Mouse (Mus musculus) limb, embryonic 14.5 days (tissue): ENCODE measurements at regions not wholly inside any gene's neighbourhood (a gene's known extent, or its start where the extent isn't known, plus 50 kb on each side); places are given as distances from the start of the nearest gene placed in this dataset.

ENCODE experiments used
- ATAC-seq: fragments of 200-750 bp; cut with Nextera tagmentation; 2 replicates; pipeline ENCODE4 v1.8.0; 2017; ENCODE audit warnings: low read depth, moderate number of reproducible peaks, moderate TSS enrichment; ENCODE audit not compliant: low FRiP score
- DNase-seq: peaks from one replicate; pipeline ENCODE4 v3.0.0-alpha.2; 2015; ENCODE audit warnings: low spot score
- H3K27ac ChIP-seq: fragments of 300-500 bp; sonication (generic); replicated peaks from 2 replicates; pipeline ENCODE4 v1.5.1; 2014; ENCODE audit warnings: low read depth, mild to moderate bottlenecking, low read length, moderate library complexity, mixed read lengths
- H3K27me3 ChIP-seq: fragments of 300-500 bp; sonication (generic); 2 replicates; pipeline ENCODE4 v1.6.1; 2014; ENCODE audit warnings: low read length, mixed read lengths; ENCODE audit not compliant: control insufficient read depth, insufficient read depth
- H3K36me3 ChIP-seq: fragments of 300-500 bp; sonication (generic); 2 replicates; pipeline ENCODE4 v1.6.1; 2014; ENCODE audit warnings: mild to moderate bottlenecking, low read length, moderate library complexity, mixed read lengths; ENCODE audit not compliant: control insufficient read depth, insufficient read depth
- H3K4me1 ChIP-seq: fragments of 300-500 bp; sonication (generic); 2 replicates; pipeline ENCODE4 v1.6.1; 2014; ENCODE audit warnings: antibody characterized with exemption, low read length, mixed read lengths; ENCODE audit not compliant: control insufficient read depth, insufficient read depth
- H3K4me2 ChIP-seq: fragments of 300-500 bp; sonication (generic); replicated peaks from 2 replicates; pipeline ENCODE4 v1.6.1; 2014; ENCODE audit warnings: low read depth, mild to moderate bottlenecking, low read length, moderate library complexity; ENCODE audit not compliant: severe bottlenecking
- H3K4me3 ChIP-seq: fragments of 300-500 bp; sonication (generic); replicated peaks from 2 replicates; pipeline ENCODE4 v1.5.1; 2014; ENCODE audit warnings: low read length
- H3K9ac ChIP-seq: fragments of 300-500 bp; sonication (generic); 2 replicates; pipeline ENCODE4 v1.6.1; 2014; ENCODE audit warnings: mild to moderate bottlenecking, low read depth, low read length, moderate library complexity; ENCODE audit not compliant: severe bottlenecking
- H3K9me3 ChIP-seq: fragments of 300-500 bp; sonication (generic); 2 replicates; pipeline ENCODE4 v1.6.1; 2016; ENCODE audit warnings: low read length; ENCODE audit not compliant: control insufficient read depth
- POLR2A ChIP-seq: fragments of 200-500 bp; IDR thresholded peaks from 2 replicates; pipeline ENCODE4 v1.8.0; 2012; ENCODE audit warnings: inconsistent platforms, mild to moderate bottlenecking, moderate library complexity, borderline replicate concordance; ENCODE audit not compliant: insufficient read depth, insufficient read length; ENCODE audit errors: extremely low read depth
- WGBS: fragments of 180-500 bp; shearing (Covaris S2); extraction: QIAGEN DNeasy Blood & Tissue Kit; methylation state at CpG from one replicate; pipeline ENCODE4 v1.1.7; 2014; 5-methylcytosine and 5-hydroxymethylcytosine counted together

DNA sequence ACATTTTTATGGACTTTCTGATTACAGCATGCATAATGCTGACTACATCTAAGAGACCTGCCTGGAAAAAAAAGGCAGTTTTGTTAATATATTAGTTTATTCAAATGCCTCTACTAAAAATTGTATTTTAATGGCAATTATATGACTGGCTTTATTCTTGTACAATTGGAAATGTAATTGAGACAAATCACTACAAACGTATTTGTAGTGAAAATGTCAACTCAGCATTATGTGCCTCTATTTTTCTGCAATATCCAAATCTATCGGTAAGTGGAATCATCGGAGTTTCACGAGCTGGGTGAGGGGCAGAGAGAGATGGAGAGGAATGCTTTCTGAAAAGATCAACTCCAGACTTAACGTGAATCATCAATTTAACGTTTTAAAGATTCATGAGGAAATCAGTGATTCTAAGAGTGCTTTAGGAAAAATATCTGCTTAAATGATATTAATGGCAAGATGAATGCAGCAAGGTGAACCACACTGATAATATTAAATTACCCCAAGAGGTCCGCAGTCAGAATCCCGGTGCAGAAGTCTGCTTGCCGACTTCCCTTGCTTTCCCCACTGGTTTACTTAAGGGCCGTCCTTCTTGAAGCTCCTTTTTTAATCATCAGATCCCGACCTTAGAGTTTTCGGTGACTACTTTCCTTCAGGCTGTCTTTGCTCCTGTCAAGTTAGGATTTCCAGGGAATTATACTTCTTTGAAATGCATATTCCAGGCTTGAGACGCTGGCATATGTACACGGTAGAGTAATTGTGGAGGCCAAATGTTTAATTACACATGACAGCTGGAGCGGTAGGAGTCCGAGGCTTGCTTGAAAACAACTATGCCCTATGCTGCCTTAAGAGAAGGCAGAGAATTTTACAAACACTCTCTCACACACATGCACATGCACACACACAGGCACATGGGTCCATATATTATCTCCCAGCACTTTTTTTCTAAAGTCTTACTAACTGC lies 544.7 kb downstream of the Tmem182 start:
- H3K9me3 ChIP-seq = no peaks in the 10 kb centered on the region
- WGBS = 69% methylated on average over 16 of the region's 16 CpGs
- DNase-seq (no peak), ATAC-seq (no peak)
- TF ChIP-seq POLR2A = no peak
- no peaks in the 10 kb centered on the region for H3K4me1 ChIP-seq
- H3K27ac ChIP-seq = no peak overlapping the region
- H3K36me3 ChIP-seq = no peaks in the 10 kb centered on the region
- H3K4me3 ChIP-seq = no peak overlapping the region
- H3K9ac ChIP-seq = no peak overlapping the region
- no peaks in the 10 kb centered on the region for H3K27me3 ChIP-seq
- H3K4me2 ChIP-seq = no peak overlapping the region

DNA sequence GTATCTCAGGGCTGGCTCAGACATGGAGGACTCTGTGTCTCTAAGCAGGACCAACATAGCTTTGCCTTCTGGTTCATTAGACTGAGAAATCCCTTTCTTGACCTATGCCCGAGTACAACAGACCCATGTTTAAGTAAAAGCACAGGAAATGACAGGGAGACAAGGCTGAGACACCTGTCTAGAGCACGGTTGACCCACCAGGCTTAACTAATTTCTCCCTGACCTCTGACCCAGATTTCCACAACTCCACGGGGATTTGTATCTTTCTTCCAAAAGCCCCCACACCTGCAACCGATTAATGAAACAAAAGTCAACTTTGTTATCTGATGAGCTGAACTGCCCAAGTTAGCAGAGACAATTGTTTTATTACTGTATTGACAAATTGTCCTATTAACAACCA lies 553.7 kb downstream of the Tmem182 start:
- ATAC-seq = no peak
- Histone ChIP-seq H3K9ac (no peak overlapping the region), H3K27ac (no peak overlapping the region), H3K4me2 (no peak overlapping the region), H3K27me3 (no peaks in the 10 kb centered on the region), H3K9me3 (no peaks in the 10 kb centered on the region), H3K36me3 (no peaks in the 10 kb centered on the region), H3K4me1 (no peaks in the 10 kb centered on the region), H3K4me3 (no peak overlapping the region)
- DNase-seq = no peak
- 17% methylated on average over 4 of the region's 4 CpGs for WGBS
- no peak for TF ChIP-seq POLR2A

- Histone ChIP-seq H3K9me3 (no peaks in the 10 kb centered on the region), H3K4me3 (no peak overlapping the region), H3K9ac (no peak overlapping the region), H3K27ac (no peak overlapping the region), H3K4me2 (no peak overlapping the region), H3K27me3 (no peaks in the 10 kb centered on the region), H3K36me3 (no peaks in the 10 kb centered on the region), H3K4me1 (no peaks in the 10 kb centered on the region)
- no peak for TF ChIP-seq POLR2A
- 80% methylated on average over 3 of the region's 3 CpGs for whole genome bisulfite sequencing
- ATAC-seq (no peak), DNase-seq (no peak)
These were observed 556.1 kb downstream of the Tmem182 start for GRCm38 (mm10) chr1:41361512-41361911.

GRCm38 (mm10) chr1:41380013-41380412 lies 574.6 kb downstream of the Tmem182 start:
- no peaks in the 10 kb centered on the region for H3K36me3 ChIP-seq
- H3K4me2 ChIP-seq = no peak overlapping the region
- H3K4me3 ChIP-seq = no peak overlapping the region
- WGBS = 73% methylated on average over 4 of the region's 4 CpGs
- no peak for TF ChIP-seq POLR2A
- H3K27ac ChIP-seq = no peak overlapping the region
- no peaks in the 10 kb centered on the region for H3K27me3 ChIP-seq
- no peaks in the 10 kb centered on the region for H3K9me3 ChIP-seq
- DNase-seq (peak; percentile 9), ATAC-seq (no peak)
- H3K9ac ChIP-seq = no peak overlapping the region
- H3K4me1 ChIP-seq = no peaks in the 10 kb centered on the region

- H3K27ac ChIP-seq = no peak overlapping the region
- no peaks in the 10 kb centered on the region for H3K36me3 ChIP-seq
- 70% methylated on average over 7 of the region's 7 CpGs for WGBS
- H3K9me3 ChIP-seq = no peaks in the 10 kb centered on the region
- DNase-seq = no peak
- no peak overlapping the region for H3K4me3 ChIP-seq
- H3K4me1 ChIP-seq = no peaks in the 10 kb centered on the region
- H3K9ac ChIP-seq = no peak overlapping the region
- H3K4me2 ChIP-seq = no peak overlapping the region
- ATAC-seq = no peak
- H3K27me3 ChIP-seq = no peaks in the 10 kb centered on the region
- TF ChIP-seq POLR2A = no peak
These were observed 576.1 kb downstream of the Tmem182 start for GRCm38 (mm10) chr1:41381487-41381886.
